Mouse (Mus musculus): ENCODE results near the gene Fra10ac1. TPM values are rescaled to one million over a fixed set of nuclear protein-coding genes. Genes with fewer than 3 reads are reported as not detected.

Fra10ac1 gene
- 36.0 and 42.7 TPM in 2 replicates for polyA plus RNA-seq (2012; rRNA removed)

DNA sequence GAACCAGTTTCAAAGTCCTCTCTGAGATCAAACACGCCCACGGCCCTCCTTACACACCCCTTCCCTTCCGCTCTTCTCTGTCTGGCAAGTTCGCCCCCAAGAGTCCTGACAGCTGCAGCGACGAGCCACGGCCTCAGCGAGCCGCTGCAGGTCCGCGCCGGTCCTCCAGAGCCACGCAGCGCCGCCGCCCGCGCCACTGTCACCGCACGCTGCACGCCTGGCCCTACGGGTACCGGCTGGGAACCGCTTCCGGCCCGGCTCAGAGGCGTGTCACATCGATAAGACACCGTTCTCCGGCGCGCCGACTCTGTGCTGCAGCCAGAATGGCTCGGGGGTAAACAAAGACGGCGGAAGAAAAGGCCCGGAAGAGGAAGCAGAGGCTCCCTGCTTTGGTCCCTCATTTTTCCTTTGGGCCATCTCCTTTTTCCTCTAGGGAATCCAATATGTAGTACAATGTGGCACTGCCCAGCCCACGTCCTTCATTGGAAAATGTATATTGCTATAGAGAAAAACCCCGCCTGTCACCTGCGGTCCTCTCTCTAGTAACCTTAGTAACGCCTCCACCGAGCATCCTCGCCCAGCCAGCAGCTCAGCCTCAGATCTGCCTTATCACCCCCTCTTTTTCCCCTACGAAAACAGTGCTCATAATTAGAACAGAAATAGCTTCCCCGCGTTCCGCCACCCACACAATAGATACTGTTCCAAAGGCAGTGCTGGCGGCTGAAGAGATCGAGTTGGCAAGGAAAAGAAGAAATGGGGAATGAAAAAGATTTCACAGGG is at the start of gene Fra10ac1:
TSS of gene Fra10ac1 (minus strand) at position 252 of the 780 bp plus-strand sequence.

DNA sequence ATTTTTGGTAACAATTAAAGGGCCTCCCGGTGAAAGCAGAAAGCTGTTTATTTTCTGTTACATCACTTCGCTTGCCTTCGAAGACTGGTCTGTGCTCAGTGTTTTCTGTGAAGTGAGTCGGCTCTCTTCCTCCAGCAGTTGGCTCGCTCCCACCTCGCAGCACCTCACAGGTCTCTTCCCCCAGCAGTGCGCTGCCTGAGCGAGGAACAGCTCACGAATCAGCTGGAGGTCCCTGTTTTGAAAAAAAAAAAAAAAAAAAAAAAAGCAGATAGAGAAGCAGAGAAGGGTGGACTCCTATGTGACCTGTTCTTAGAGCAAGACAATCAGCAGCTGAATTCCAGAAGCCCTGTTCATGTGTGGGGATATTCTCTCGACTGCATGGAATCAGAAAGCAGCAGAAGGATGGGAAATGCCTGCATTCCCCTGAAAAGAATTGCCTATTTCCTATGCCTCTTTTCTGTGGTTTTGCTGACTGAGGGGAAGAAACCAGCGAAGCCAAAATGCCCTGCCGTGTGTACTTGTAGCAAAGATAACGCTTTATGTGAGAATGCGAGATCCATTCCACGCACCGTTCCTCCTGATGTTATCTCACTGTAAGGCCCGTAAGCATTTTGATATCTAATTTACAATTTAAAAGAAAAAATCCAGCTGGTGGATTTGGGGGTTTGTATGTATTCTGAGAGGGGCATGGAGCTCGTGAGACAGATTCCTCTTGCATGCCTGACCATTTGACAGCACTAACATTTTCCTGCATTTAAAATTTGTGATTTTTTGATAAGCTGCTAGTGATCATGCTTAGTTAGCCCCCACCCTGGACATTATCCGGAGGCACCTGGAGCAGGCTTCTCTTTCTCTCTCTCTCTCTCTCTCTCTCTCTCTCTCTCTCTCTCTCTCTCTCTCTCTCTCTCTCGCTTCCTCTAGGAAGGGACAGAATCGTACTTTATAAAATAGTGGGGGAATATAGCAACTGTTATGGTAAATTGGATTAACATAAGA is 40.8 kb upstream of the Fra10ac1 start, which contains the start of gene Lgi1:
TSS of gene Lgi1 (plus strand) at position 32 of the 996 bp plus-strand sequence.

Other genes starting within 250 kb of the Fra10ac1 start
- 5.6 and 12.8 TPM in 2 replicates for gene Myof, start 180.6 kb downstream of the Fra10ac1 start, polyA plus RNA-seq (2012; rRNA removed)
- 14.4 and 22.9 TPM in 2 replicates for gene Cep55, start 169.1 kb downstream of the Fra10ac1 start, polyA plus RNA-seq (2012; rRNA removed)
- 0.10 TPM in 1 of 2 replicates, not detected in the other for gene Ffar4, start 127.1 kb downstream of the Fra10ac1 start, polyA plus RNA-seq (2012; rRNA removed)
- gene Rbp4, start 98.9 kb downstream of the Fra10ac1 start, polyA plus RNA-seq (2012; rRNA removed) = 1.5 and 4.0 TPM in 2 replicates
- gene Pde6c, start 91.4 kb downstream of the Fra10ac1 start, polyA plus RNA-seq (2012; rRNA removed) = 0.30 and 0.31 TPM in 2 replicates
- 8.7 and 9.1 TPM in 2 replicates for gene Lgi1, start 40.4 kb upstream of the Fra10ac1 start, polyA plus RNA-seq (2012; rRNA removed)
- 2.2 and 2.5 TPM in 2 replicates for gene Slc35g1, start 171.8 kb upstream of the Fra10ac1 start, polyA plus RNA-seq (2012; rRNA removed)